Mouse (Mus musculus) lung, adult 2 months (tissue): ENCODE results near the gene Grin2a.

ENCODE experiments used
- CTCF ChIP-seq: fragments of 200-500 bp; IDR thresholded peaks from 2 replicates; pipeline ENCODE4 v1.5.1; 2011; ENCODE audit warnings: mild to moderate bottlenecking, low read length, control low read depth; ENCODE audit not compliant: insufficient read depth
- POLR2A ChIP-seq: fragments of 200-500 bp; IDR thresholded peaks from 2 replicates; pipeline ENCODE4 v1.6.1; 2011; ENCODE audit warnings: low read depth, mild to moderate bottlenecking, control low read depth, low read length, borderline replicate concordance; ENCODE audit errors: extremely low read depth

DNA sequence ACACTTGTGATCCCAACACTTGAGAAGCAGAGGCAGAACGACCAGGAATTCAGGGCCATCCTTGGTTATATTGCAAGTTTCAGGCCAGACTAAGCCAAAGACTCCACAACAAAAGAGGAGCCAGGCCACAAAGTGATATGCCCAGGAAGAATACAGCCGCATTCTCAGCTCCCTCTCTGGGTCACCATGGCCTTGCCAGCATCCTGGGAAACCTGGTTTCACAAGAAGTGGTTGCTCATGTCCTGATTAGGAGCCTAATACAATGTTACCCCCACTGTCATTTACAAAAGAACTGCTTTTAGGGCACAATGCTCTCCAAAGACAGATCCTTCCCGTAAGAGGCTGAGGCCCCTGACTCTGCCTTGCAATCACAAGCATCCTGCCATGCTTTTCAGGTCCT, 94.4 kb downstream of the Grin2a start:
- TF ChIP-seq CTCF = no peak
- no peak for TF ChIP-seq POLR2A
